Mouse (Mus musculus) naive thymus-derived CD4-positive, alpha-beta T cell, adult 2 months (primary cell): ENCODE data around the gene Vwf.

Source experiments
- DNase-seq: peaks from one replicate; pipeline ENCODE4 v3.0.0-alpha.2; 2011; ENCODE audit warnings: low read depth

Gene Vwf

DNA sequence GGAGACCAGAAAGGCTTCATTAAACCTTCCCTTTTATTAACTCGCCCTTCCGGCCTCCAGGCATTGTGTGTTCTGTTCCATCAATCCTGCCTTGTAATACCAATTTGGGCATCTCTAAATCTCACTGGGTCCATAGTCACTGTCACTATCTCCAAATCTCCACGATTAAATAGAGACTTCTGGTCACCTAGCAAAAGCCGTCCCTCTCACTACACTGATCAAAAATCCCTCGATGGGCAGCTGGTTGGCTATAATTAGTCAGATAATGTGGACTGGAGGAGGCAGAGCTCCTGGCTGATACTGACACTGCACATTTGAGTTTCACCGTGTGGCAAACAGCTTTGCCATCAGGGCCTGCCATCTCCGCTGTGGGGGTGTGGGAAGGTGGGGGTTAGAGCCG is 42.5 kb downstream of the Vwf start:
- DNase-seq = no peak

DNA sequence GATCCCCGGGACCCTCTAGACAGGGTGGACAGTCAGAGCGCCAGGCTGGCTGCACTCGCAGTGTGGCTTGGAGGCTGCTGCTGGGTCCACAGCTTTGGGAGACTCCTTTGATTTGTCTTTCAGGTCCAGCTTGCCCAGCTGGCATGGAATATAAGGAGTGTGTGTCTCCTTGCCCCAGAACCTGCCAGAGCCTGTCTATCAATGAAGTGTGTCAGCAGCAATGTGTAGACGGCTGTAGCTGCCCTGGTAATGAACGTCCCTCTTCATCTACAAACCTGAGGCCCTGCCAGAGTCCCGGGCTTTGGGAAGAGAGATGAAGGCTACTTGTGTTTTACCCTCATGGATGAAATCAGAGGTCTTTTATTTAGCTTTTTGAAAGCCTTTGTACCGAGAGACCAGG is 43.5 kb downstream of the Vwf start:
- DNase-seq = no peak

DNA sequence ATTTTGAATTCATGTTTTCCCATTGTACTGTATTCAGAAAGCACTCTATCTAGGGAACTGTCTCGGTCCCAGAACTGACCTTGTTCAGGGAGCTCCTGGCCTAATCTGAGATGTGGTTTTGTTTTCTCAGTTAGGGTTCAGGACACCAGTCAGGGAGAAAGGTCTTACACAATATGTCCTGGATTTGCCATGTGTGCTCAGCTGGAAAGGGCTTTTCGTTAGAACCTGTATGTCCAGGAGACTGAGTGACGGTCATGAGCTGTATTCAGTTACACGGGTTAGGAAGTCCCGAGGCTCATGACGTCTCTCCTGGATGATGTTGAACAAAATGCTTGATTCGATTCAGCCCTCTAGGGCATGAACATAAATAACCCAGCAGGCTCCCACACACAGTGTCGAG is 43.9 kb downstream of the Vwf start:
- DNase-seq = no peak

DNA sequence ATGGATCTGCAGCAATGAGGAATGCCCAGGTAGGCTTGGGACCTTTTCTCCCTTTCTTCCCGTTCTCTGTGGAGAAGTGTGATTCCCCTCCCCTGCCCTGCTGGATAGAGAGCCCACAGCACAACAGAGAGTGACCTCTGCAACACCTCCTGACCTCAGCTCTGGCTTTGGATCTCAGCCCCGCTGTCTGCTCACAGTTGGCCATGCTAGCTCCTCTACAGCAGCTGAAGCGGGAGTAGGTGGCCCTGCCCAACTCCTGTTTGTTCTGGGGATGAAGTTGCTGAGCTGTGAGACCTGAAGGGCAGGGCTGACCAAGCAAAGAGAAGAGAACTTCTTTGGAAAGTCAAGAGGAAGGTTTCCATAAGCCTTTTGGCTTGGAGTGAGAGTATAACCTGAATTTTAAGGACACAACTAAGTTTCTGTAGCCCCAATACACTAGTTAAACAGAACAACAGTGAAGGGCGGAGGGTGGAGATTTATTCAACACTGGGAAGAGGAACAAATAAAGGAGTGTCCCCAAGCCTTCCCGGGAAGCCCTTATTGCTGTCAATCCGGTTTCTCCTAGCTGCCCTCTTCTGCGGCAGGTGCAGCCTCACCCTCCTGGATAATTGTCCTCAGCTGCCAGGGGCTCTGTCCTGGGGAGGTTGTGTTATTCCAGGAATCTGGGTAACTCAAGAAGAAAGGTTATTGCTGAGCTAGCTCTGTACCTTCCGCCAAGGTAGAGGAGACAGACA is 45.2 kb downstream of the Vwf start:
- no peak for DNase-seq

DNA sequence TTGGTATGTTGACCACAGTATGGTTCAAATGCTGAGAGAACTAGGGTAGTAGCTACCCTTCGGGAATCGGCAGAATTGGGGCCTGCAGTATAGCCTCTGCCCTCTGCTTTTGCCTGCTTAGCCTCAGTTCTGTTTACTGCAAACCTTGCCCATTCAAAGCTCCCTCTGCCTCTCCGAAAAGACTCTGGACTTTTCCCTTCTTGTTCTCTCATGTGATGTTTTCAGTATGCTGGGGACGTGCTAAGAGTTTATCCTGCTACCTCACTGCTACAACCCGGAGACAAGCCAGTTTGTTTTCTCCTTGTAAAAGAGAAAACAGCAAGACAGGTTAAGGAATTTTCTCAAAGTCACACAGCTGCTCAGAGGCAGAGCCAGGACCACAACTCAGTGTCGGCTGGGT is 46.0 kb downstream of the Vwf start:
- DNase-seq = no peak

DNA sequence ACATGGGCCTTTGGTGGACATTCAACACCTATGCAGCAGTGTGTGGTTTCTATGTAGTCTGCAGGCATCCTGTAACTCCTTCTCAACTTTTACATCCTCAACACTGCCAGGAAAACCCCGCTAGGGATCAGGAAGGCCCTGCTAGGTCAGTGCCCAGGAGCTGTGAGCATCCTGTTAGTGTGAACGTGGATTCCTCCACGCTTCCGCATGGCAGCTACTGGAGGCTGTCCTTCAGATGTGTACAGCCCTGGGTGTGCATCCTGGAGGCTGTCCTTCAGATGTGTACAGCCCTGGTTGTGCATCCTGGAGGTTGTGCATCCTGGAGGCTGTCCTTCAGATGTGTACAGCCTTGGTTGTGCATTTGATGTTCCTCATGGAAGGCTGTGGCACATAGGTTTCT is 47.7 kb downstream of the Vwf start:
- no peak for DNase-seq

DNA sequence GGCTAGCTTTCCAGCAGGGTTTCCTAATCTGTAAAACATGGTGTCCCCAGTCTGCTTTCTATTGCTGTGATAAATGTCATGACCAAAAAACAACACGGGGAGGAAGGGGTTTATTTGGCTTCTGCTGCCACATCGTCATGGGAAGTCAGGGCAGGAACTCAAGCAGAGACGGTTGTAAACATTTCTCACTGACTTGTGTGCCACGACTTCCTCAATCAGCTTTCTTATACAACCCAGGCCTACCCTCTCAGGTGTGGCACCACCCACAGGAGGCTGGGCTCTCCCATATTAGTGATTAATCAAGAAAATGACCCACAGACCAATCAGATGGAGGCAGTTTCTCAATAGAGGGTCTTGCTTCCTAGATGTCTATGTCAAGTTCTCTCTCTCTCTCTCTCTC is 48.3 kb downstream of the Vwf start:
- DNase-seq = peak; percentile 63

DNA sequence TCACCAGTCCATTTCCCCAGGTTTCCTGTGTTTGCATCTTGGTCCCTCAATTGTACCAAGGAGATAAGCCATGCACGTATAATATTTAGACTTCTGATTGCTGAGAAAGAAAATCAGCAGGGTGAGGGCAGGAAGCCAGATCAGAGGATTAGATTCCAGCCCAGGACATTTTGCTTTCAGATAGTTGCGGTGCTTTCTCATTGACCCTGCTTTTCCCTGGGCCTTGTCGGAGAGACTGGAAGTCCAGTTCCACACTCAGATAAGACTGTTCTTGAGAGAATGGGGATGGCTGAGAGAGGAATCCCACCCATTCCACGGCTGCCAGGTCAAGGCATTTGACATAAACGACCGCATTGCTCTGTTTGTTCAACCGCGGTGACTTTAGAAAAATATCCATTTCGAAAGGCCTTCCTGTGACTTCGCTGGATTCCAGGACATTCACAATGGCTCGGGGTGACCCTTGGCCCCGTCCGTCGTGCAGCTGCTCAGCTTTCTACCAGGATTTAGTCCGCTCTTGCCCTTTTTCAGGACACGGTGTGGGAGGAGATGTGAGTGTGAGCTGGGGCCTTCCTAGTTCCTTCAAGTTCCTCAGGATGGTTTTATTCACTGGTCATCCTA is 50.2 kb downstream of the Vwf start:
- no peak for DNase-seq

DNA sequence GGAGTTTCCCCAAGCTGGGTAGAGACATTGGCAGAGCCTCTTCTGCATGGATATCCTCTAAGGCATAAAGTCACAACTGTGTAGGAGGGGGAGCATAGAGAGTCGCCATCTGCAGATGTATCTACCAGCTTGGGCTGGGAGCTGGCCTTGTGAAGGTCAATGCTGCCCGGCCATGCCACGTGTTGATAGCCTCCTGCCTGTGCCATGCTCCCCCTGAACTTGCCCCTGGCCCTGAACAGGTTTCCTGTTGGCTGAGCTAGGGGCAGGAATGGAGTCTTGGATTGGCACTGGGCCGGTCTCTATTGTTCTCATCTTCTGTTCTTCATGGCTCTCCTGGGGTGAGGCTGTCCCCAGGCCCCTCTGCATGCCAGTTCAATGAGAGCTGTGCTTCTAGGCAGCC is 51.1 kb downstream of the Vwf start:
- DNase-seq = no peak

DNA sequence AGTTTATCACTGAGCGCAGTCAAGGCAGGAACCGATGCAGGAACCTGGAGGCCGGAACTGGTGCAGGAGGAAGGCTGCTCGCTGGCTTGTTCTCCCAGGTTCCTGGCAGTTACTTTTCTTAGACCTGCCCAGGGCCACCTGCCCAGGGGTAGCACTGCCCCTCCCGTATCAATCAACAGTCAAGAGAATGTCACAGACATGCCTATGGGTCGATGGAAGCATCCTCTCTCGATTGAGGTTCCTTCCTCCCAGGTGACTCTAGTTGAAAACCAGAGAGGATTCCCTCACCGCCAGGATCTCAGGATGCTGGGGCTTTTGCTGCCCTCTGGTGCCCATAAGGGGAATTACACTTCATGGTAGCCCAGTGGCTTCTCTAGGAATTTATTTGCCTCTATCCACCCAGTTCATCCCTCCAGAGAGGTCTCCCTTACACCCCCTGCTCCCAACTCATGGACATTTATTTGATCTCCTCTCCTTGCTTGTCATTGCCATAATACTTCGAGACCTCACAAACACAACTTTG is 53.5 kb downstream of the Vwf start:
- DNase-seq = peak; percentile 80

DNA sequence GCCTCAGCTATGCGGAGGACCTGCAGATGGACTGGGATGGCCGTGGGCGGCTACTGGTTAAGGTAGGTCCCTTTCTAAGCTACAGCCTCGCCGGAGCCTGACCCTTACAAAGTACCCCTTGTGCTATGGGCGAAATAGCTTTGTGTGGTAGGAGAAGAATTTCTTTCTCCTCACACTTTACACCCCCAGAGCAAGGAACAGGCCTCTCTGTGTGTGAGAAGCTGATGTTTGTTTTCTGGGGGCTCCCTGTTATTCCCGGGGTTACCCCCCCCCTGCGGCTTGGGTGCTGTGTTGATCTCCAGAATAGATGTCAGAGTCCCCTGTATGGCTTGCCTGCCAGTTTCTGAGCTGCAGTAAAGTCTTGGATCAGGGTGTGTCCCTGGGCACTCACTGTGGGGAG is 54.1 kb downstream of the Vwf start:
- no peak for DNase-seq

DNA sequence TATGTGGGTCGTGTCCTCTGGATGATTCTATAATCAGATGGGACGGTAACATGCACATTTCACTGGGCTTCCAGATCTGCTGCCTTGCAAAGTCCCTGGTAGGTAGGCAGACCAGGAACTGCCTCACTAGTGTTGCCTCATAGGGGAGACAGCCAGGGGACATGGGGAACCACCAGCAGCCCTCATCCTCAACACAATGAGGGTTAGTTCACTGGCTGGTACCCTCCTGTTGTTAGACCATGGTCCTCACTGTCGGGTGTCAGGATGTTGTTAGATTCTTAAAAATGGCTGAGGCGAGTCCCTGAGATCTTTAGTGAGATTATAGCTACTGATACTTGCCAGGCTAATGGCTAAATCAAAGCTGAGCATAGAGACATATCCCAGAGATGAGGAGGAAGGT is 54.6 kb downstream of the Vwf start:
- DNase-seq = peak; percentile 11

DNA sequence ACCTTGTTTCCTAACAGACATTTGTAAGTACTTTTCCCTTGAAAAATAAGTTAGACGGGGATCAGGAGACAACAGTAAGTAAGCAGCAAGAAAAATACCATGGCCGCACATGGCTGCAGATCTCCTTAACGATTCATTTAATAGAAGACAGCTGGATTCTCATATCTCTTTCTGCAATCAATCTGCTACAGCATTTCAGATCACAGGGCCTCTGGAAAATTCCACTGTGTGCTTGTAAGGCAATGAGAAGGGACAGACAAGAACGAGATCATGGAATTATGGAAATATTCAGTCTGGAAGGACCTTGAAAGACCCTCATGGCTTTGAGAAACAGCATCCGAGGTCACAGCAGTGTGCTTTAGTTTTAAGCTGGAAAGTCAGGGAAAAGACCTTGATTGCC is 55.2 kb downstream of the Vwf start:
- DNase-seq = peak; percentile 11

DNA sequence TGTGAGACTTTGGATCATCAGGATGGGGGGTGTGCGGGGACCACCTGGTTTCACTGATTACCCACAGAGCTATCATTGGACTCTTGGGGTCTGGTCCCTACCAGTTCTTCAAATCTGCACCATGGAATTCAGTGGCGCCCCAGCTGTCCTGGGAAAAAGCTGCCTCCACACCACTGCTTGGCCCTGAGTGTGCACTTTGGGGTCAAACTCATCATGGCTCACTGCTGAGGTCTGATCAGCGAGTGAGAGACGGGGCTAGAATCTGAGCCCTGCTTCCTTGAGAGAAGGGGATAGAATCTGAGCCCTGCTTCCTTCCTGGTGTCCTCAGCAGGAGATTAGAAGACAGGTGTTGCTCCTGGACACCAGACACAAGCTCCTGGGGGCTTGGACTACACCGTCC is 55.8 kb downstream of the Vwf start:
- DNase-seq = peak; percentile 26

DNA sequence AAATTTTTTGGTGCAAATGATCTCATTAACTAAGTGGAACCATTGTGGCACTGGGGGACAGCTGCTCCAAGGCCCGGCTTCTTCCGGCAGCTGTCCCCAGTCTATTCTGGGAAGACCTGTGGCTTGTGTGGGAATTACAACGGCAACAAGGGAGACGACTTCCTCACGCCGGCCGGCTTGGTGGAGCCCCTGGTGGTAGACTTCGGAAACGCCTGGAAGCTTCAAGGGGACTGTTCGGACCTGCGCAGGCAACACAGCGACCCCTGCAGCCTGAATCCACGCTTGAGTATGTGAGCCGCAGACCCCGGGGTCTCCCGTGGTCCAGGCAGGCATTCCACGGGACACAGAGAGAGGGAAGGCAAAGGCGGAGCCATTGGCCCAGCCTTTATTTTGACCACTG is 56.7 kb downstream of the Vwf start:
- DNase-seq = peak; percentile 82

DNA sequence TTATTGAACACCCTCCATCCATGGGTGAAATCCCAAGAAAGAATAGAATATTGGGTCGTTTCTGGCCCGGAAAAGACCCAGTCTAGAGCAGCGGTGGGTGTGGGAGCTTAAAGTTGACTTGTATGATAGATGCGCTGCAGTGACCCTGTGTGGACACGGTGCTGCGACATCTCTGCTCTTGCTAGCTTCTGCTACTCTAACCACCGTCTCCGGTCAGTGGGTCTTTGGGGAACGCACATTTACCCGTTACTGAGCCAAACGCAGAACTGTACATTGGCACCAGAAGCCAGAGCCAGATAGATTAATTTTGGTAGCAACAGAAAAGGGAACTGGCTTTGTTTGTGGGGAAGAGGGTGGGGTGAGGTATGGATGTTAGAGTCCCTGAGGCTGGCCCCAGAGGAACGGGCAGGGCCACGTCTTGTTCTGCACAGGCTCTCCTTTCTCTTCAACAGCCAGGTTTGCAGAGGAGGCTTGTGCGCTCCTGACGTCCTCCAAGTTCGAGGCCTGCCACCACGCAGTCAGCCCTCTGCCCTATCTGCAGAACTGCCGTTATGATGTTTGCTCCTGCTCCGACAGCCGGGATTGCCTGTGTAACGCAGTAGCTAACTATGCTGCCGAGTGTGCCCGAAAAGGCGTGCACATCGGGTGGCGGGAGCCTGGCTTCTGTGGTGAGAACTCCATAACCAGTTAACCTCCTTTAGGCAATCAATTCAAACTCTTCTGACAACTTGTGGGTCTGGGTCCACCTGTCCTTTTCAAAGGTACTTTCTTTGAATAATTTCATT is 57.3 kb downstream of the Vwf start:
- DNase-seq = peak; percentile 27

DNA sequence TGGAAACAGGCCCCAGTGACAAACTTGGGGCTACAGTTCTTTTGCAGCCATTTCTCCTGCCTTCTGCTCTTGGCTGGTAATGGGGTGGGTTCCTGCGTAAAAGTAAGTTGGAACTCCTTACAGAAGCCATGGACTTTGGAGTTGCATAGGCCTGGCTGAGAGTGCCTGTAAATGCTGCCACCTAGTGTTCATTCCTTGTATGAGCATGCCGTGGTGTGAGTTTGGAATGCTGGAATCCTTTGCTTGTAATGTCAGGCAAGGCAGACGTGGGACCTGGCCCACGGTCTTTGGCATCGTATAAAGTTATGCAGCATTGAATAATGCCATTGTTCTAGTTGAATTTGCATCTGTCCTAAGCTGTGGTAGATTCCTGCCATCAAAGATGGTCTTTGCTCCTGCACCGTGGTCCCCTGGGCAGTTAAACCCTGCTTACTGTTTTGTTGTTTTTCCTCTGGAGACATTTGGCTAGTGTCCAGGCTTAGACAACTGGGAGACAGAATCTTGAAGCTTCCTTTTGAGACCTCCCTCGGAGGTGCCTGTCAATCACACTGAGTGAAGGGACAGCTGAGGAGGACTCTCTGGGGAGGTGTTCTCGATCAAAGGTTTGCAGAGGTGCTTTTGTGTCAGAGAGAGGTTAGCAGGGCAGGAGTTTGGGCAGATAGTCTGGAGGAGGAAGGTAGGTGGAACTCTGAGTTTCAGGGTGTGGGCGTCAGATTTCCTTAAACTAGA is 58.1 kb downstream of the Vwf start:
- peak; percentile 75 for DNase-seq

DNA sequence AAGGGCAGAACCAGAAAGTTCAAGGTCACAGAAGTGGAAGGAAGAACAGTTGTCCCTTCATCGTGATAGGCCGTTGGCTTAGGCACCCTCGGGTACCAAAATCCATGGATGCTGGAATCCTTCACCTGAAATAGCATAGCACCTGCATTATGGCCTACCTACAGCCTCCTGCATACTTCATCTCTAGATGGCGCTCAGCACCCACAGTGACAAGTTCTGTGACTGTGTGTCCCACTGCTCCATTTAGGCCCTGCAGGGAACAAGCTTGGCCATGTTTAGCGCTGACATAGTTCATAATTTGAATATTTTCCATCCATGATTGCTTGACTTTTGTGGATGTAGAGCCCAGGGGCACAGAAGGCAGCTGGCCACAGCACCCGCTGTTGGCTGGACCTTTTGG is 62.5 kb downstream of the Vwf start:
- peak; percentile 13 for DNase-seq

DNA sequence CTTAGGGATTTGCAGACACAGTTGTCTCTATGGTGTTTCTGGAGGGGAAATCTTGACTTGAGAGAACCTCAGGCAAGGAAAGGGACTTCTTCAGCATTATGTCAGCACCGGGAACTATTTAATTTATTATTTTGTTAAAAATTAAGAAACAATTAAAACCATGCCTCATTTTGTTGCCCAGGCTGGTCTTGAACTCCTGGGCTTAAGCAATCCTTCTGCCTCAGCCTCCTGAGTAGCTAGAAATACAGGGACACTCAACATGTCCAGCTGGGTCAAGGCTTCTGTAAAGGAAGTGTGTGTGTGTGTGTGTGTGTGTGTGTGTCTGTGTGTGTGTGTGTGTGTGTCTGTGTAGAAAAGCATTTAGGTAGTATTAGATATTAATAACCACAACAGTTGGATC is 71.3 kb downstream of the Vwf start:
- no peak for DNase-seq

DNA sequence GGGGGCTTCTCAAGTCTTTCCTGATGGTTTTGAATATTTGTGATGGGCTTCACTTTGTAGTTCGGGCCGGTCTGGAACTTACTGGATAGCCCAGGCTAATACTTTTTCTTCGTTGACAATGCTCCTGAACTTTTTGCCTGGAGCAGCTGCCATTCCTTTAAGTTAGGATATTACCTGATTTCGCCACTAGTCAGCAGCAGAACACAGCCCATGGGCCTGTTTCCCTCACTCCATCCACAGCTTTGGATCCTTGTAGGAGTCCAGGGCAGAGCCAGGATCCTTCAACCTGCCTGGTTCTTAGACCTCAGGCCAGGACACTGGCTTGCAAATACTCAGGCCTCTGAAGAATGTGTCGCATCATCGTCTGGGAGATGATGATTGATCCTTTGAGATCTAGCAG is 74.2 kb downstream of the Vwf start:
- no peak for DNase-seq

DNA sequence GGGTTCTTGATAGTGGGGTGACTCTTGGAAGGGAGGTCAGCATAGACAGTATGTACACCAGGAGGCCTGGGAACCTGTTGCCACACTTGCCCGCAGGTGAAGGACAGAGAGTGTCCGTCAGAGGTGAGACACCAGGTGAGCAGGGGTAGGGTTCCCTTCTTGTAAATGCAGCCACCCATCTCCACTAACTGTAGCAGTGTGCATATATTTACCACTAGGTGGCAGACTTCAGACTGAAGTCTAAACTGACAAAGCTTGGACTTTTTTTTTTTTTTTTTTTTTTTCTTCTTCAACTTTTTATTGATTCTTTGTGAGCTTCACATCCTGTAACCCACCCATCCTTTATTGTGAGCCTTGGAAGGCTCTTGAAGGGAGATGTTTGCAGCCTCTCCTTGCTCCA is 75.9 kb downstream of the Vwf start:
- DNase-seq = peak; percentile 57

DNA sequence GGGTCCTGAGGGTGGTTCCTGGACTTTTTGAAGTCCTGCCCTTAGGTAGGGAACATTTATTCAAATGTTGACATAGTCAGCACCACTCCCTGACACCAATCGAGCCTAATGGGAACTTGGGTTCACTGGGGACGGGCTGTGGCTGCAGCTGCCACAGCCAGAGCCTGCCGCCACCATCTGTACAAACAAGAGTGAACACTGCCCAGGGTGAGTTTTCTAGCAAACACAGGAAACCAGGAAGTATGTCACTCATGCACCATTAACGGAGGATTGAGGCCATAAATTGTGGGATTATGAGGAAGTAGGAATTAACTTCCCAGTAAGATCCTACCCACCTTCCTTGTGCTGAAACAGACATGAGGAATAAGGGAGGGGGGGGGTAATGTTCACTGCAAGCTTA is 93.9 kb downstream of the Vwf start:
- no peak for DNase-seq
